Mouse (Mus musculus) lung, postnatal 25 days (tissue): ENCODE results near the gene A430078G23Rik.

Experiments
- DNase-seq: peaks from one replicate; pipeline ENCODE4 v3.0.0; 2022; ENCODE audit warnings: low spot score

The A430078G23Rik gene

DNA sequence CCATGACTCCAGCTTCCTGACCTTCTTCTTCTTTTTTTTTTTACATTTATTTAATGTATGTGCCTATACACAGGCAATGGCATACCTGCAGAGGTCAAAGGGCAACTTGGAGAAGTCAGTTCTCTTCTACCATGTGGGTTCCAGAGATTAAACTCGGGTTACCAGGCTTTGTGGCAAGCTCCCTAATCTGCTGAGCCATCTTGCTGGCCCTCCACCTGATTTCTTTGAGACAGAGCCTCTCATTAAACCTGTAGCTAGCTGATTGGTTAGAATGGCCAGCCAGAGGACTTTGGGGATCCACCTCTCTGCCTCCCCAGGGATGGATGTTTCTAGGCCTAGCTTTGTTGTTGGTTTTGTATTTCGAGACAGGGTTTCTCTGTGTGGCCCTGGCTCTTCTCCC is 57.9 kb downstream of the A430078G23Rik start:
- DNase-seq: no peak

DNA sequence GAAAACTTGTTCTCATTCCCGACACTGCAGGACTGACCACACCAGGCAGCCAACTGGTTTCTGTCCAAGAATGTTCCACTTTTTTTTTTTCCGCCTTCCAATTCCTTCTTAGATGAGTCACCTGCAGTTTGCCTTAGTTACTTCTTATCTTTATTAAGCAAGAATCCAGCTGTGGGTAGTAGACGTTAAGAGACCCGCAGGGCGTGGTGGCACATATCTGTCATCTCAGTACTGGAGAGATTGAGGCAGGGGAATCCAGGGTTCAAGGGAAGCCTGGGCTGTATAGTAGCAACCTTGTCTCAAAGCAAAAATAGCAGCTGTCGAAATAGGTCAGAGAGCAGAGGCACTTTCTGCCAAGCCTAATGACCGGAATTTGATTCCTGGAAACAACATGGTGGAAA is 58.7 kb downstream of the A430078G23Rik start:
- DNase-seq: peak; percentile 76

DNA sequence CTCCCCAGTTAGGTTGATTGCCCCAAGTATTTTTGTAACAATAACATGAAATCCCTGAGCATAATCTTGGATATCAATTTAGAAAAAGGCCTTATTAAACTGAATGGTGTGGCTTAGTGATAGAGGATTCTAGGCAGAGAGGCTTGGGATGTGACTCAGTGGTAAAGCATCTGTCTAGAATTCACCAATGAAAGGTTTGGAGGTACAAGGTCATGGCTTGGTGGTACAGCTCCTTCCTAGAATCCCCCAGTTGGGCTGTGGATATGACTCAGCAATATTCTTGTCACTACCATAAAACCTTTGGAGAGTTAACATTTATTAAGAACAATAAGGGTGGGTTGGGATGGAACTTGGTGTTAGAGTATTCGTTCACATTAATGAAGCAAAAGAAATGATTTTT is 59.6 kb downstream of the A430078G23Rik start:
- DNase-seq: no peak

DNA sequence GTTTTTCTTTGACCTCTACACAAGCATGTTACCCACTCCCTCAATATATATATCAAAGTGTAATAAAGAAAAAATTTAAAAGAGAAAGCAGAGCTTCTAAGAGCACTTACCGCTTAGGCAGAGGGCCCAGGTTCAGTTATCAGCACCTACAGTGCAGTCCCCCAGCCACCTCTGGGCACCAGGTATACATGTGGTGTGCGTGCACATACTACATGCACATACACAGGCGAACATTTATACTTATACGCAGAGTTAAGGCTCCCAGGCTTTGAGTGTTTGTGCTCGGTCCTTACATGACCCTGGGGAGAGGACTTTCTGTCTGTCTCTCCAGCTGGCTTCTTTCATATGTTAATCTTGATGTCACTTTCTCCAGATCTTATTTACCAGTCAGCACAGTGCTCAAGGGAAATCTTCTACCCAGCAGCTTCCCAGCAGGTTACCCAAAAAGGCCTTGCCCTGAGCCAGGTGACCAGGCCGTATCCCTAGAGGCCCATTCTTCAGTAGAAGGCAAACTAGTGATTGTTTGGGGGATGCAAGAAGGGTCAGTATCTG is 61.5 kb downstream of the A430078G23Rik start:
- no peak for DNase-seq

DNA sequence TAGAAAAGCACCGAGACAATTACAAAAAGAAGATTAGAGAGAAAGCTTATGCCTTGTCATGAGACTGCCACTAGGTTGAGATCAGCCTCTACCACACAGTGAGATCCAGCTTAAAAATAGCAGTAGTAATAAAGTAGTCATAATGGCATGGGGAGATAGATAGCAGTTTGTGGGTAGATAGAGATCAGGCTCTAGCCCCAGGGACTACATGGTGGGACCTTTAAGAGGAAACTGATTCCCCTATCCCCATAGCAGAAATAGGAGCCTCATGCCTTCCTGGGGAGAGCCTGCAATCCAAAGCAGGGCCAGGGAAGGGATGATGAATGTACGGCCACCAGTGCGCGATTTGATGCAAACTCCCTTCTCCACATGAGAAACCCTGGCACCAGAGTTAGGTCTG is 62.0 kb downstream of the A430078G23Rik start:
- DNase-seq: no peak

DNA sequence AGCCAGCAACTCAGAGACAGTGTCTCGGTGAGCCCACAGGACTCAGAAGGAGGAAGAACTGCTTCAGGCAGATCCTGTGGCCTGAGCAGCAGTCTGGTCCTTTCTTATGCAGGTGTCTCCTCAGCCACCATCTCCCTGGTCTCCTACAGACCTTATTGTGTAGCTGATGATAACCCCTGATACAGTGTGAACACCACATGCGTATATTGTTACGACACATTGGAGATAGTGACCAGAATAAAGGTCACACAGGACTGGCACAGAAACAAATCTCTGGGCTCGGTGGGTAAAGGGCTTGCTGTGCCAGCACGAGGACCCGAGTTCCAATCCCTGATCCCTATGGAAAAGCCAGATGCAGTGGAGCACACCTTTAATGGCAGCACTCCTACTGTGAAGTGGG is 62.4 kb downstream of the A430078G23Rik start:
- no peak for DNase-seq

DNA sequence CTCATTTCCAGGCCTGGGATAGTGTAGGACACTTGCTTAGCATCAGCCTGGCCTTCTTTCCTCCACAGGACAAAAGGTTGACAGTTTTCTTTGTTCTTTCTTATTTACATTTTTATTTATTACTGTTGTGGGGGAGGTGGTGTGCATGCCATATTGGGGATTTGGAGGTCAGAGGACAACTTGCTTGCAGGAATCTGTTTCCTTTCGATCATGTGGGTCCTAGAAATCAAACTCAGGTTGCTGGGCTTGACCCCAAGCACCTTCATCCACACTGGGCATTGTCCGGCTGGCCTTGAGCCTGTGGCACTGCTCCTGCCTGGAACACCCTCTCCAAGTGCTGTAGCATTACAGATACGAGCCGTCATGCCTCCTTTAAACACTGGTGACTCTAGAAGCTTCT is 63.6 kb downstream of the A430078G23Rik start:
- no peak for DNase-seq

DNA sequence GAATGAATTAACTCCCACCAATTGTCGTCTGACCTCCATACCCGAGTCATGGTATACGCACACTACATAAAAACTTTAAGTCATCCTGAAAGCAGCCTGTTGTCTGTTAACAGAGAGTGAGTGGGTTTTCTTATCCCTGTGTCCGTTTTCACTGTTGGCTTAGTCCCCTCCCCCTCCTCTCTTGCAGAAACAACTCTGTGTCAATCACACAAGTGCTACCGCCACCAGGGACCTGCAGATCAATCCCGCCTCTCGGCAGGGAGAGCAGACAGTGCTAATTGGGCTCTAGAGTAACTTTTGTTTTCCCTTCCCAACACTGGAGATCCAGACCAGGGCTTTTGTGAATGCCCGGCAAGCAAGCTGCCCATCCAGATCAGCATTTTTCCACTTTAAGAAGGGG is 64.2 kb downstream of the A430078G23Rik start:
- DNase-seq: no peak

DNA sequence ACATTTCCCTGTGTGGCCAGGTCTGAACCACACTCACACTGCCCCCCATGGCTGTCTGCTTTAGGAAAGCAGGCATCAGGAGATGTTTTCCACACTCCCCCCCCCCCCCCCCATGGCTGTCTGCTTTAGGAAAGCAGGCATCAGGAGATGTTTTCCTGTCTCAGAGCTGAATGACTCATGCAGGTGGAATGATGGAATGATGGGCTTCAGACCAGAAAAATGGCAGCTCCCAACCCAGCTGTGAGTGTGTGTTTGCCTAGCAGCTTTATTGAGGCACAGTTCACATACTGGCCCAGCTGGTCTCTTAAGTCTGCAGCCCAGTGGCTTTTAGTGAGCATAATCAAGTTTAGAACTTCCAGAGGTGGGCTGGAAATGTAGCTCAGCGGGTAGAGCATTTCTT is 64.9 kb downstream of the A430078G23Rik start:
- peak; percentile 45 for DNase-seq

DNA sequence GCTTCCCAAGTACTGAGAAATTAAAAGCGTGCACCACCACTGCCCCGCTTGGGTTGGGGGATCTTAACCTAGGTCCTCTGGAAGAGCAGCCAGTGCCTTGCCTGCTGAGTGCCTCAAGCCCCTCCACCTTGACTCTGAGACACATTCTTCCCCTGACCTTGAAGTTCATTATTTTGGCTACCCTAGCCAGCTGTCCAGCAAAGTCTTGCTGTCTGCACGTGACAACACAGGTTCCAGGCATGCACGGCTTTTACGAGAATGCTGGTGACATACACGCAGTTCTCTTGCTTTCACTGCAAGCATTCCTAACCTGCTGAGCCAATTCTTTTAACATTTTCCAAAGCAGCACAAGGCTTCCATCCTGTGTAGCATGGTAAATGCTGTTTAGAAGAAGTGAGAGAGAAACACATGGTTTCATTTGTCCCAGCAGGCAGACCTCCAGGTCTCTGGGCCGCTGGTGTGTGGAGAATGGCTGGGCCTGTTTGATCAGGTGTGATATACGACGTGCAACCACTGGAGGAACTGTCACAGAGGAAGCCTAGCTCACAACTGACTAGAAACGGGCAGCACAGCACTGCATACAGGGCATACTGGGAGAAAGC is 67.0 kb downstream of the A430078G23Rik start:
- no peak for DNase-seq

DNA sequence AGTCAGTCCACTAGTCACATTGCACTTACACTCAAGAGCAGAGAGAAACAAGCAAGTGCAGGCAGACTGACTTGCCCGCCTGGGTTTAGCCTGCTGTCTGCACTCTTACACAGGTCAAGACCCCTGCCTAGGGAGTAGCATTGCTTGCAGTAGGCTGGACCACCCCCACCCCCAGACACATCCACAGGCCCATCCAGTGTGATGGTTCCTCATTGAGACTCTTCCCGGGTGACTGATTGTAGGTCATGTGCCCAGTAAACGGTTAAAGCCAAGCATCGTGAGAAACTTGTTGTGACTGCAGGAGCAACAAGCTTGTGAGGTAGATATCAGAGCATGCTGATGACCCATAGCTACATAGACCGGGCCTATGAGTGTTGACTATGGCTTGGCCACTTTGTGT is 68.3 kb downstream of the A430078G23Rik start:
- DNase-seq: no peak

DNA sequence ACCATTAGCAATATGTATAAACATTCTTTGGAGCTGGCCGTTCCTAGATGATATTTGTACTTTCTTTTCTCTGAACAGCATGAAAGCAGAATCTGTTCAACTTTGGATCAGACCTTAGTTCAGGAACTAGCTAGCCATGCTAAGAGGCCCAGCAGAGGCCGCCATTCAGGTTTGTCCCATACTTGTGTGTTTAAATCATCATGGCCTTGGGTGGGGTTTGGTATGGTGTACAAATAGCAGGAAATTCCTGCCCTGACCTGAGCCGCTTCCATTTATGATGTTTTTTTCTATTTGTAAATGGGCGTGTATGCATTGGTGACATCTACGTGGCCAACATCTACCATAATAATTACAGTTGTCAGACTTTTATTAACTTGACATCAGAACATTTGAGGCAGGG is 72.0 kb downstream of the A430078G23Rik start:
- DNase-seq: peak; percentile 17

DNA sequence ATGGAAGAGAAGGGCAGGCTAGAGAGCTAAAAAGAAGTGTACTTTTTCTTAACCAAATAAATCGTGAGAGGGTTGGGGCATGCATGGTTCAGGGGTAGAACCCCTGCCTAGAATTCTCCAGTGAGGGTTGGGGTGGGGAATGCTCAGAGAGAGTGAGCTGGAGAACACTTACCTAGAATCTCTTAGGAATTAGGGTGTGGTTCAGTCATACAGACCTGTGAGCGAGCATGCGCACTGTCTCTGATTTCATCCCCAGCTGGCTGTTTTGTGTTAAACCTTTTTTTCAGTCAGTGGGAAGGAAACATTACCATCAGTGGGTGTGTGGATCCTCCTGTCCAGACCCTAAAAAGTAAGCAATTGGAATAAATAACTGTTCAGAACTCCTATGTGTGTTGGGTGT is 73.0 kb downstream of the A430078G23Rik start:
- peak; percentile 23 for DNase-seq

DNA sequence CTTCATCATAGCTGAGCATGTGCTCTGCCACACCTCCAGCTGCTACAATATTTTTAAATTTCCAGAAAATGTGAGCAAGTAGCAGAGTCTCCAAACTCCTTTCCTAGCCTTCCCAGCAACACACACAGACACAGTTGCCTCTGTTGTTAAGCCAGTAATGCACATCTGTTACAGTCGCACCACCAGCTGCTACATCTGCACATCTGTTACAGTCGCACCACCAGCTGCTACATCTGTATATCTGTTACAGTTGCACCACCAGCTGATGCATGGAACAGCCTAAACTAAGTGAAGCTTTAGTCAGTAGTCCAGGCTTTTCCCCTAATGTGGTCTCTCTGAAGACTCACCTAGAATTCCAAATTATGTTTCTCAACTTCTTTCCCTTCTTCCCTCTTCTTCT is 75.2 kb downstream of the A430078G23Rik start:
- DNase-seq: no peak

DNA sequence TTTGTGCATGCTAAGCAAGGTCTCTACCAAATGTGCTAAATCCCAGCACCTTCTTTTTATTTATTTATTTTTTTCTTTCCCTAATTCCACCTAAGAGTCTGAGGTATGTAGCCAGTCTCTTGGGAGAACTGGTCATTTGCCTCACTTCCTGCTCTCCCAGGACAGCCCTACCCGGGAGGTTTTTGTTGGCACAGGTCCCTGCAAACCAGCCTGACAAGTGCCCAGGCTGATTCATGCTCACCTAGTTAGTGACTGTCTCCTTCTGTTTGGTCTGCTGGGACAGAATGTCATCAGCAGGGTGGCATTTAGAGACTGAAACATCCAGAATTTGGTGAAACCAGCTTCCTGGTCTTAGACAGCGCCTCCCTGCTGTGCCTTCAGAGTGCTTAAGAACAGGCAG is 76.8 kb downstream of the A430078G23Rik start:
- DNase-seq: peak; percentile 72

DNA sequence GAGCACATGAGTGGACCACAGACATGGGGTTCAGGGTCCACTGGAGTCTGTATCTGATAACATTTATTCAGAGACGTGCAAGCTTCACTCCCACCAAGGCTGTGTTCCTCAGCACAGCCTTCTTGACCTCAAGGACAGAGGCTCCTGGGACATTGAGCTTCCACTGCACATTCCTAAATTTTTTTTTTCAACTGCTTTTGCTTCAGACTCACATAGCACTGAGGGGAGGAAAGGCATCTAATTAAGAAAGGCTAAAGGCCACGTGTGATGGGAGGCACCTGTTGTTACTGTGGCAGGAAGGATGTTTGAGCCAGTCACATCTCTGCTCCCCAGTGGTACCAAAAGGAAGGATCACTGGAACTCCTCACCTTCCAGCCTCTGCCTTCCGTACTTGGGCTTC is 77.9 kb downstream of the A430078G23Rik start:
- DNase-seq: no peak

DNA sequence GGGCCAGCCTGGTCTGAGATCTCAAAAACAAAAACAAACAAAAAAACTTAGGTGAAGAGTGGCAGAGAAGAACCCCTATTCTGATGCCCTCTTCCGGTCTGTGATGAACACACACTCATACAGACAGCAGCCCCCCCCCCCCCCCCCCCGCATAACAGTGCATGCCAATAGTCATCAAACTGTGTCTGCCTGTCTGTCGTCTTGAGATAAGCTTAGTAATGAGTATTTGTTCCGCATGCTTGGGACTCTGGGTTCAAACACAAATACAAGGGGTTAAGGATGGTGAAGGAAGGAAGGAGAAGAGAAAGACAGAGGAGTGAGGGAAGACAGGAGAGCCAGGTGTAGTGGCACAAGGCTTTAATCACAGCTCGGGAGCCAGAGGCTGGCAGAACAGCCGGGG is 83.3 kb downstream of the A430078G23Rik start:
- no peak for DNase-seq

DNA sequence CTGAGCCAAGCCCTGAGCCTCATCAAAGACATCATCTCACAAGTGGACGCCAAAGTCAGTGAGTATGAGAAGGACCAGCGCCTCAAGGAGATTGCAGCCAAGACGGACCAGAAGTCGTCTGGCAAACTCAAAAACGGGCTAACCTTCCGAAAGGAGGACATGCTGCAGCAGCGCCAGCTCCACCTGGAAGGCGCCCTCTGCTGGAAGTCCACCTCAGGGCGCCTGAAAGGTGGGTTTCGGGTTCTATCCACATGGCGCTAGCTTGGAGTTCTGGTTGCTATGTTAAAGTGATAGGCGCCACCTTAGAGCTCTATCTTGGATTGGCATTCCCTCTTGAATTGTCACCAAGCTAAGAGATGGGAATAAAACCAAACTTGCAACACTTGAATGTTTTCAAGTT is 86.3 kb downstream of the A430078G23Rik start:
- no peak for DNase-seq
